Mouse (Mus musculus) spleen, adult 18-20 months (tissue): ENCODE data around the gene Epha3.

Source experiments
- DNase-seq, 2 experiments: peaks; one replicate each; pipeline ENCODE4 v3.0.0; 2022; ENCODE audit warnings: mixed read lengths in 2 of 2

Epha3 gene

DNA sequence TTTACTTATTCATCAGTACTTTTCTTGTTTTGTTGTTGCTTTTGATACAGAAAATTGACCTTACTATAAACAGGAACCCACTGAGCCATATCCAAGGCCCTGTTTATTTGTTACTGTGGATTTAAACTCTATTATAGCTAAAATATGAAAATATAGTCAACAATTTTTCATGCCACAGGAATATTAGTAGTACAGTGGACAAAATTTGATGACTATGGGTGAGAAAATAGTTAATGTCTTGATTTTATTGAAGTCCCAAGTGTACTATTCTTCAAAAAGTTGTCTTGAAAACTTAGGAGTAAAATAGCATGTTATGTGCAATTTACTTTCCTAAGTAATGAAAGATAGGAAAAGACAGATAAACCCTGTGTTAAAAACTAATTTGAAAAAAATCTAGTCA, 217.4 kb downstream of the Epha3 start:
- no peak for DNase-seq

DNA sequence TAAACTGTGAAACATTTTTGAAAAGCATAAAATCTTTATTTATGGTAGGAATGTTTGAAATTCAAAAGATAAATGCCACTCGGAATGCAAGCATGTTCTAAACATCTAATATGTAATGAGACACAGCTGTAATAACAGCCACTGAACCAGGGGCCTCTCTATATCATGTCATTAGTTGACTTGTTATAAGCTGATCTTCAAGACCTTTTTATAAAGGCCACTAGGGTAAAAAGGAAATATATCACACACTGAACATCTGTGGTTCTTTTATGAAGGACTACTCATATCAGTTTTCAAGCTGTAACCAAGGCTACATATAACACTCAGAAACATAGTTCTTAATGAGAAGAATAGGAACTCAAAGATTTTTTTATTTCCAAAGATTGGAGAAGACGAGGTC, 221.3 kb downstream of the Epha3 start:
- no peak for DNase-seq

DNA sequence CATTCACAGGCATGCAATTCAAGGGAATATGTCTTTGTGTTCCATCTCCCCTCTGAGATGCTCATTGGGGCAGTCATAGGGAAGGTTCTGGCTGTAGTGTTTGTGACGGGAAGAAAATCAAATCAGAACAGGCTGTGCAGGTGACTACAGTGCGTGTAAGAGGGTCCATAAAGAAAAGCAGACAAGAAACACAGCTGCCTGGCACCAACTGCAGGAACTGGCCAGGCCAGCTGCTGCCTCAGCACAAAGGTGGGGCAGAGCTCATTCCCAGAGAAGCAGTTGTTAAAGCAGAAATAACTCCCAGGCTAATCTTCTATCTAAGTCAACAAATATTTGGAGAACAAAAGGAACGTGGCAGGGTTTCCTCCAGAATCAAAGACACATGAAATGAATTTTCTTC, 222.4 kb downstream of the Epha3 start:
- no peak for DNase-seq

DNA sequence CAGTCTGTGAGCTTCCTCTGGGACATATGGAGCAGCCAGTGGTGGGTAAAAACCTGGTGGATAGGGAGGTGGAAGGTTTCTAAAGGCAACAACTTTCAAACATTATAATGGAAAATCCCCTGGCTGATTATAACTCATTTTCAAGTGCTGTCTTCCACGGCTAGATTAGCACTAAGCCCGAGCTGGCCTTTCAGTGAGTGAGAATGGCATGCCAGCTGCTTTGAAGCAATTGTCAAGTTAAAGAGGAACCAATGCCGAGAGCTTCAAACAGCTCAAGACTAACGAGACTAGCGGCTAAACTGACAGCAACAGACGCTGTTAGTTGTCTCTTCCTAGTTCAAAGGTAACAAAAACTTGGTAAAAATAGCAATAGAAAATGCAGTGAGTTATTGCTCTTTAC, 225.3 kb downstream of the Epha3 start:
- DNase-seq = no peak

DNA sequence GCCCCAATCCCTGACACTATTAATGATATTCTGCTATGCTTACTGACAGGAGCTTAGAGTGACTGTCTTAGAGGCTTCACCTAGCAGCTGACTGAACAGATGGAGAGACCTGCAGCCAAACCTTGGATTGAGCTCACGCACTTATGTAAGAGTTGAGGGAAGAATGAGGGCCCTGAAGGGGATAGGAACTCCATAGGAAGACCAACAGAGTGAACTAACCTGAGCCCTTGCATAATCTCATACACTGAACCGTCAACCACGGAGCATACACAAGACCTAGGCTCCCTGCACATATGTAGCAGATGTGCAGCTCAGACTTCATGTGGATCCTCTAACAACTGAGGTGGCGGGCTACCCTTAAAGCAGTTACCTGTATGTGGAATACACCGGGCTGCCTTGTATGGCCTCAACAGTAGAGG, 230.2 kb downstream of the Epha3 start:
- DNase-seq = no peak

DNA sequence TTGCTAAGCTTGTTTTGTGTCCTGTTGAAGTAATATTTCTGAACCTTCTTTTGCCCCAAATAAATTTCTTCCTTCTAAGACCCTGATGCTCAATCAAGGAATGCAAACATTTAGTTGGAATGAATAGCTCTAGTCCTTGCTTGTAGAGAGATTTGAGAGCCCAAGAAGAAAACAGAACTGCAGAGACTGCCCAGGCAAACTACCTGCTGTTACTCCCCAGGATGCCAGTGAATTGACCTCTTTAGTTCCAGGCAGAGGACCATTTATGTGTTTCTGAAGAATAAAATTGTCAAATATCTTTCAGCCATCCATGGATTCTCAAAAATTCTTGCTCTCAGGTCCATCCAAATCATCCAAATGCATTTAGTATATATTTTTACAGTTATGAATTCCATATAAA, 238.7 kb downstream of the Epha3 start:
- DNase-seq = no peak

DNA sequence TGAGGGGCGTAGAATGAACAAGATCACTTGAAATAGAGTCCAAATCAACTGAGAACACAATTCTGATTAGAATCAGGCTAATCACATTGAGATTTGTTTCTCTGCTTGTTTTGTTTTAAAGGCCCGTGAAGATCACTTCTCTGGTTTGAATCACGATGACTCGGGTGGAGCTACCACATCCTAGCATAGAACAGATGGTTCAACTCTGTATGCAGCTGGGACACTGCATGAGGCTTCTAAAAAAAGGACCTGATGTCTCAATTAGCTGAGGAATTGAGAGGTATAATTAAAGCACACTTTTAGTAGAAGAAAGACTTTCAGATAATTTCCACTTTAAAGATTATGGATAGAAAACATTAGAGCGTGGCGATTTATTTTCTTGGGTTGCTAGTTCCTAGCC, 242.1 kb downstream of the Epha3 start:
- no peak for DNase-seq

DNA sequence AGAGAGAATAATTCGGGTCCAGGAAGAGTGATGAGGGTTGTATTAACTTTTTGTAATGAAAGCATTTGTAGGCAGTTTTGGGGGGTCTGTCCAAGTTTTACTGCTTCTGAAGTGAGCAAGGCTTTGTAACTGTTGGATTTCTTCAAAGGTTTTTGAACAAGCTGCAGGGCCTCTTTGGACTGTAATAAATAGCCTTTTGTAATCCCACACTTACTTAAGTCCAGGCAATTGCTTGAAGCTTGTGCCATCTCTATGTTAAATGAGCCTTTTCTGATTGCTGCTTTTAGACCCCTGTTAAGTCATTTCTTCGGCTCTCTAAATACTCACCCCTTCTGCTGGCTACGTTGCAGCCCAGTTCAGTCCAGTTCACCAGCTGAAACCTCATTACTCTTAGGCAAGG, 248.6 kb downstream of the Epha3 start:
- DNase-seq = no peak

DNA sequence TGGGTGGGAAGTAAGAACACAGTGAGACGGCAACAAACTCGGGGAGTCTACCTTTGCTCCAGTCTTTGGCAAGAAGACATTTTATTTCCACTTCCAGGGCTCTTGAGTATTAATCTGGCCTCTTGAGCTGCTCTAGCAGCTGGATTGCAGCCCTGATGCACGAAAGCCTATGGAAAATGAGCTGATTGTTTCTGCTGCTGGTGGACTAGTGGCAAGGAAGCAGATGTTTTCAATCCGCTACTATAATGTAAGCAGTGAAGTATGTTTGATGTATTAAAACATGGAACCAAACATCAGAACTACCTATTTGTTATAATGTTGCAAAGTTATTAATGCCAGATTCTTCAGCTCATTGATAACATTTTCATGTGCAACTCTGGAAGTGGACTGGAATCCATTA, 251.0 kb downstream of the Epha3 start:
- no peak for DNase-seq

DNA sequence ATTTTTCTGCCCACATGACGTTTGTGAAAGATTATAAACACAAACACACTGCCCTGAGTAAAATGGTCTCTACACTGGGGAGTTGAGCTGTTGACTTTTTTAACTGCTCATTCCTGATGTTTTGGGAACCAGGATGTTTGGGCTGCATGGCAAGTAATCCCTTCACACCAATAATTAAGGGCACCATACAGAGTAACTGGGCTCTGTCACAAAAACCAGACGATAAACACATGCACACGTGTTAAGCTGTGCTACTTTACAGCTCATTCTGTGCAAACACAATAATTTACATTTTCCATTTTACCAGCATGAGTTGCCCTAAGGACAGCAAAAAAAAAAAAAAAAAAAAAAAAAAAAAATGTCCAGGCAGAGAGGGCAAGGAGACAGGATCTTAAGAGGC, 263.7 kb downstream of the Epha3 start:
- no peak for DNase-seq

DNA sequence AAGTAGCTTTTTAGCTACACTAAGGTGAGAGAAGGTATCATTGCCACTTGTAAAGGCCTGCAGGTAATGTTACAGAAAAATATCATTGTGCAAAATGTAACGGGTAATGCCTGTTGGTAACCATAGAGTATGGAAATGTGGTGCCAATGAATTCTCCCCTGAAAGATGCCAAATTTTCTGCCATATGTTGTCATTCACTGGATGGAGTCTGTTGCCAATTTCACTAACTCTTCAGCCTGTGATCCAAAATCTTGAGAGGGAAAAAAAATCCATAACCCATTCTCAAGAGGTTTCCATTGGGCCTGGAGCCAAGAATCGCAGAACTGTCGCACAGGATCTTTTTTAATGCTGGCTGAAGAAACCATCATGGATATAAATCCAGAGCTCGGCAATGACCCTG, 269.3 kb downstream of the Epha3 start:
- no peak for DNase-seq

DNA sequence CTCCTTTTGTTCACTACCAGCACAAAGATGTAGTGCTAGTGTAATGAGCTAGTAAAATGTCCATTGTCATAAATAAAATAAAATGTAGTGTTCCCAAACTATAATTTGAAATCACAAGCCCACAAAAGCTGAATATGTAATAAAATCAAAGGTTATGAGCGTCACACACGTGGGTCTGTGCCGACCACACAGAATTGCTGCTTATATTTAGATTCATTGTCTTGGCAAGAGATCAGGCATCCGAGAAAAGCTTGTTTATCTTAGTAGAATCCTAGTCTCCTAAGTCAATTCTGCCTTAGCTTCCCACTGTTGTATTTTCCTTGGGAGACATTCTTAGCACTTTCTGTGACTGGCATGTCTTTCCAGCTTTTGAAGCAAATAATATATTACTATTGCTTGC, 294.2 kb downstream of the Epha3 start:
- no peak for DNase-seq

DNA sequence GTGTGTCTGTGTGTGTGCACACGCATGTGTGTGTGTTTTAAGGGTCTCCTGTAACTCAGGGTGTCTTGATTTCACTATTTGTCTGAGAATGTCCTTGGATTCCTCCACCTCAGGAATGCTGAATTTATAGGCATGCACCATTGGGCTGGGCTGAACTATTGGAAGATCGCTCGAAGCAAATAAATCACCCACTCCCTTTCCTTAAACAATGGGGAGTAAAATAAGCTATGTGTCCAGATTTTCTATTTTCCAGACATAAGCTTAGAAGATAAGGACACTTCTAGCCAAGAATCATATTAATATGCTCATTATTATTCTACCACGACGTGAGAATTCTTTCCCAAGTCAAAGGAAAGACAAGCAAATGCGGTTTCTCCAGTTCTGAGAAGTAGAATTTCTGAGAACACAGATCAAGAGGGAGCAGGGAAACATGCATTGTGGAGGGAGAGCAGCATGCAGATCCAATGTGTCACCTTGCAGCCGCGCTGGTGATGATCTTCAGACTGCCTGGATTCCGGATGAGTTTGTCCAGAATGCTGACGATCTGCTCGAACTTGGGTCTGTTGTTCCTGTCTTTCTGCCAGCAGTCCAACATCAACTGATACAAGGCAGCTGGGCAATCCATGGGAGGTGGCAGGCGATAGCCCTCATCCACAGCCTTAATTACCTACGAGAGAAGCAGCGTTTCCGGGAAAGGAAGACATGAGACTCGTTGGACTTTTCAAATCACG, 297.7 kb downstream of the Epha3 start:
- no peak for DNase-seq

DNA sequence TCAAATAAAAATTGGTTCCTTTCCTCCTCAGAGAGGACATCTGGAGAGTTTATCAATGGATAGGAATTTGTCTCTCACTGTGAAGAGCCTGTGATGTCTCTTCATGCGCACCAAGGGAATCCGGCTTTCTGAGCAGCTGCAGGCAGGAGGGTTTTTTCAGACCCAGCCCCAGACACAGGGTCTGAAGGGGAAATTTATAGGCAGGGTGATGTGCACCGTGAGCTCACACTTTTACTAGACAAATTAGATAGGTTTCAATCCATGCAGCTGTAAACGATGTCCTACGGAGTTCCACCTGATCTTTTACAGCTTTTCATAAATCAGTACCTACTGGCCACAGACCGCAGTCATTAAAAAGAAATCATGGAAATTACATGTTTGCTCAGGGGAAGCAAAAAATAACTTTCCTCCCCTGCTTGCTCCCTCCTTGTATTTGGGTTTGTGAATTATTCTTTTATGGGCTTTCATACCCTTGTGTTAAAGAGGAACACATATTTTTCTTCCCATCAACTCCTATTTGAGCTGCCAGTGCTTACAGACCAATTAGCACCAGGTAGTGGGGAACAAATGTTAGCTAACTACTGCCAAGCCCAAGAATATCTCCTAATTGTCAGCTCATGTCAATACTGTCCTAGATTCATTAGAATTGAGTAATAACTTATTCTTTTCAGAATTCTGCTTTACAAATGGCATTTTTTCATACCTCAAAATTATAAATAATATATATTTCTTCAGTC, 307.4 kb downstream of the Epha3 start:
- DNase-seq = no peak

DNA sequence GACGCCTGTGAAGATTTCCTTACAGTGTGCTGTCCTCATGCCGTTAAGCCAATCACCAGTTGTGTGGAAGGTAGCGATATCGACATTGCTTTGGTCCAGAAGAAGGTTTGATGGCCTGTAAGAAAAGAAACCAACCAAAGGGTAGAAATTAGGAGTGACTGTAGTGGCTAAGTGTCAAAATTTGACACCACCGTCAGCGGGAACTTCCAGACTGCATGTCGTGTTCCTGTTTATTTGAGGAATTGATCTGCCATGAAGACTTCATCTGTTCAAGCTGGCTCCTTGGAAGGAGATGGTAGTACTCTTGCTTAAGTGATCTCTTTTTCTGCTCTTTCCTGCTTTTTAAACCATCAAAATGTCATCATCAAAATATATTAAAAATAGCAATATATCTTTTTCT, 311.4 kb downstream of the Epha3 start:
- DNase-seq = no peak

DNA sequence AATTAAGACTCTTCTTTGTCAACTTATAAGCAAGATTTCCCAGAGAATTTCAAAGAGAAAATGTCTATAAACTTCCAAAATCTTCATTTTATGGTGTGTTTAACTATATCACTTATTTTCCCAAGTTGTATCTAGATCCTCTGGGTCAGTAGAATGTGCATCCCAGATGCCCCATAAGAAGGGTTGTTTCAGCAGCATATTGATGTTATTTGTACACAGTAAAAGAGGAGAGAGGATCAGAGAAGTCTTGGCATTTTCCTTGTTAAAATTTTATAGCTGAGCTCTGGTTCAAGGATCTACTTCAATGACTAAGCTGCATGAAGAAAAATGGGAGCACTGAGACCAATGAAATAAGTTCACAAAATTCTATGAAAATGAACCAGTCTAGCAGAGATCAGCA, 324.5 kb downstream of the Epha3 start:
- DNase-seq = no peak

DNA sequence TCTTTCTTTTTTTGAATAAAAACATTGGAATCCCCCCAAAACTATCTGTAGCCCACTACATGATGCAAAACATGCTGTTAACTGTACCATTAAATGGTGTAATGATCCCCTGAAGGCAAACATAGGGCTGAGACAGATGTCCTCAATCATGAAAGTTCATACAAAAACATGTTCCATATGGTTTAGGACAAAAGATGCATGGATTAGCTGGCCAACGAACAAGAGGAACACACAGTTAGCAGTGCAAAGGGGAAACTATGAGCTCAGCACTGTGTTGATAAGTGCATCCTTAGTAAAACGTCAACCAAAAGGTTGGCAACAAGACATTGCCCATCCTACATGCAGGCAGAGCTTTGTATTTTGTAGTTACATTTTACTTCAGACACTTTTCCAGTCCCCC, 335.2 kb downstream of the Epha3 start:
- no peak for DNase-seq

DNA sequence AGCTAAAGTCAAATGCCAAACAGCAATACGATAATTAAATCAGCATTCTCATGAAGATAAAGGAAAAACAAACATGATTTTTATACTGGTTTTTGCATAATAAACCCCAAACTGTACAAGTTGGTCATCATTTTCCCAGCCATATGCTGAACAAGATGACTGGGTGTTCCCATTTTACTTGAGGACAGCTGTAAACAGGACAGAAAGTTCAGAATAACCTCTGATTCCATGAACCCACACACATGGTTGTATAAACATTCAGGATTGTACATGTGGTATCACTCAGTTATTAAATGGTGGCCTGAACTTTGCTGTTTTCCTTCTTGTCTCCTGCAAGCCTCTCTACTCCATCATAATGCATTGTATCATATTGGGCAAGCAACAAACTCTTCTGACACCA, 346.3 kb downstream of the Epha3 start:
- no peak for DNase-seq

DNA sequence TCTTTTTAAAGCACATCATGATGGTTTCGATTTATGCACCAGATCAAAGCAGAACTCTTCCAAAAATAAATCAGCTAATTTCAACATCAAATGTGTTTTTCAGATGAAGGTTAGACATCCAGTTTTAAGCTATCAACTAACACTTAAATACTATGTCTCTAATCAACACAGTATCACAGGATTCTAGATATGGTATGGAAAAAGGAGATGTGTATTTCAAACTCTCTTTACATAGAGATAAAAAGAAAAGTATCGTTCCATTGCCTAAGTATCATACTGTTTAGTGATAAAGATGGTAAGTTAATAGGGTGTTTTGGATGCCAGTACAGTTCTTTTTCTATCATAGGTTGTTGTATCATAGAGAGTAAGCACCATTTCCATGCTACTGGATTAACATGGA, 353.9 kb downstream of the Epha3 start:
- DNase-seq = no peak

DNA sequence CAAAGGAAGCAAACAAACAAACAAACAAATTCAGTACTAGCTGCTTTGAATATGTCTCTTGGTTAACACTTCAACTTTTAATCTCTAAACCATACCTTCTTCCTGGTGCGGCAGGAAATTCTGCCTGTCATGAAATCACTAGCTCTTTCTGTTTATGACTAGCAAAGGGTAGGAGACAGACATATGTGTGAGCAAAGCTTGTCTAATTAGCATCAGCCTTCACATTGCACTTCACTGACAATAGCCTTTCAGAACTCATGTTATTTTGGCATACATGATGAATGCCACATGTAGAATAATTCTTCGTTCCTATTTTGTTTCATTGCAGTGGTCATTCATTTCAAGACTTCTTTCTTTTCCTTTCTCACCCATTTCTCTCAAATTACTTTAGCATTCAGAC, 357.5 kb downstream of the Epha3 start:
- no peak for DNase-seq

DNA sequence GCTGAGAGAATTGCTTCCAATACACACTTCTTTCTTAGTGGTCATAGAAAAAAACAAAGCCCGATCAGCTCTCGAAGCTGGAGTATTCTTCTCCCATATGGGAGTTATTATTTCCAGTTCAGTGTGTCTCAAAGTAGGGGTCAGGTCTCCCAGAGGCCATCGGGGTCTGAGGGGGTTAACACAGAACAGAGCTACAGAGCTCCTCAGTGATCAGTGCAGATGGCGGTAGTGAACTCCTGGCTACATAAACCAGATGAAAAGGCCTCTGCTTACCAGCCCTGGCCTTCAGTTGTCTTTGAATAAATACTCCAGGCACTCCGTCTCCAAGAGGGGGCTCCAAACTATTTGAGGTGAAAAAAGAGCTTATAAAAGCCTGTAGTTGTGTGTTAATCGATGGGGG, 362.5 kb downstream of the Epha3 start:
- no peak for DNase-seq

DNA sequence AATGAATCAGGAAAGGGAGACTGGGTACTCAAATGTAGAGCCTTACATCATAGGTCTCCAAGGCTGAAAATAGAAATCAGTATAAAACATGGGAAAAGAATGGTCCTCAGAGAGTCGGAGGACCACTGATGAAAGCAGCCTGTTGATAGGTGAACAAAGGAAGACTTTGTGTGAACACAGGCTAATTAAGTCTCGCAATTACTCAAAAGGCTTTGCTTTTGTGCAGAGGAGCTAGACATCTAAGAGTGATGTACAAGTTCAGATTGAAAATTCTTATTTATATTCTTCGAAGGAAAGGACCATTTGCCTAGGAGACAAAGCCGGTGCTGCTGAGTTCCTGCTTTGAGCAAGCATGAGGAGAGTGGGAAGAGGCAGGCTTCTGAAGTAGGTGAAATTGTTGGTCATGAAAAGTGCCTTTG, 363.0 kb downstream of the Epha3 start:
- no peak for DNase-seq
